Mouse (Mus musculus) testis, postnatal 10 days (tissue): ENCODE data around the gene Mypop.

Experiments used
- DNase-seq: peaks from one replicate; pipeline ENCODE4 v3.0.0; 2021; ENCODE audit warnings: low spot score

Mypop gene

GRCm38 (mm10) chr7:18990601-18991295, at the start of gene Mypop:
Gene Mypop (plus strand): TSS chr7:18991245.
- DNase-seq = peak; percentile 99

GRCm38 (mm10) chr7:18942376-18942775, 48.7 kb upstream of the Mypop start:
- DNase-seq = peak; percentile 34

- DNase-seq = no peak
Observed at GRCm38 (mm10) chr7:18942815-18943214, 48.2 kb upstream of the Mypop start.

- peak; percentile 29 for DNase-seq
Observed at GRCm38 (mm10) chr7:18948151-18948550, 42.9 kb upstream of the Mypop start.

GRCm38 (mm10) chr7:18949781-18950522, 41.1 kb upstream of the Mypop start:
- no peak for DNase-seq

- no peak for DNase-seq
Observed at GRCm38 (mm10) chr7:18950523-18951315, 40.3 kb upstream of the Mypop start.

GRCm38 (mm10) chr7:18951397-18951796, 39.6 kb upstream of the Mypop start:
- peak; percentile 84 for DNase-seq

GRCm38 (mm10) chr7:18957569-18958383, 33.3 kb upstream of the Mypop start:
- peak; percentile 65 for DNase-seq

- no peak for DNase-seq
Observed at GRCm38 (mm10) chr7:18958384-18958766, 32.7 kb upstream of the Mypop start.

GRCm38 (mm10) chr7:18959446-18959845, 31.6 kb upstream of the Mypop start:
- DNase-seq = no peak

- DNase-seq = no peak
Observed at GRCm38 (mm10) chr7:18962171-18962792, 28.8 kb upstream of the Mypop start.

GRCm38 (mm10) chr7:18962795-18963194, 28.2 kb upstream of the Mypop start:
- DNase-seq = no peak

GRCm38 (mm10) chr7:18963294-18963843, 27.7 kb upstream of the Mypop start:
- peak; percentile 54 for DNase-seq

- no peak for DNase-seq
Observed at GRCm38 (mm10) chr7:18965312-18965711, 25.7 kb upstream of the Mypop start.

GRCm38 (mm10) chr7:18967603-18968002, 23.4 kb upstream of the Mypop start:
- no peak for DNase-seq

GRCm38 (mm10) chr7:18970956-18971355, 20.1 kb upstream of the Mypop start:
- DNase-seq = no peak

GRCm38 (mm10) chr7:18978381-18978780, 12.7 kb upstream of the Mypop start:
- DNase-seq = no peak

- no peak for DNase-seq
Observed at GRCm38 (mm10) chr7:18986503-18986902, 4.5 kb upstream of the Mypop start.

GRCm38 (mm10) chr7:18987100-18987499, 3.9 kb upstream of the Mypop start, which contains the start of gene Nanos2:
Gene Nanos2 (plus strand): TSS chr7:18987400.
- no peak for DNase-seq

- no peak for DNase-seq
Observed at GRCm38 (mm10) chr7:18987747-18988146, 3.3 kb upstream of the Mypop start.

GRCm38 (mm10) chr7:18988780-18989179, 2.3 kb upstream of the Mypop start:
- DNase-seq = no peak
